Mouse (Mus musculus): Measurements from ENCODE around the gene Mettl7b.

Gene Mettl7b

GRCm38 (mm10) chr10:128918246-128918645 lies 42.5 kb downstream of the Mettl7b start:
- DNase-seq, result peak; percentile 53

GRCm38 (mm10) chr10:128917400-128917799 lies 43.4 kb downstream of the Mettl7b start:
- no peak for DNase-seq

DNA sequence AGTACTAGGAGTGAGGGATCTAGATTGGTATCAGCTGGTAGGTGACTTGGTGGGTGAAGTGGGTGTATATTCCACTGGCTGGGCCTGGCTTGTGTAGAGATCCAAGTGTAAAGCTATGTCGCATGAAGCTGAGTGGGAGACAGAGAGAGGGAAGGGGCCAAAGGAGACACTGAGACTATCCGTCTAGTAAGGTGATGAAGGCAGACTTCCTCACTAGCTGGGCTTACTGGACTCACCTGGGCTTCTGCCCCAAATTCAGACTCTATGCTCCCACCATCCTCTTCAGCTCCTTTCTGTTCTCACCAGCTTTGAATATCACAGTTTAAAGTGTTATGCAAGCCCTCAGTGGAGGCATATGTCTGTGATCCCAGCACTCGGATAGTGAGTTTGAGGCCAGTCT lies 44.1 kb downstream of the Mettl7b start:
- no peak for DNase-seq

GRCm38 (mm10) chr10:128915550-128915949 lies 45.2 kb downstream of the Mettl7b start:
- DNase-seq, result no peak

DNA sequence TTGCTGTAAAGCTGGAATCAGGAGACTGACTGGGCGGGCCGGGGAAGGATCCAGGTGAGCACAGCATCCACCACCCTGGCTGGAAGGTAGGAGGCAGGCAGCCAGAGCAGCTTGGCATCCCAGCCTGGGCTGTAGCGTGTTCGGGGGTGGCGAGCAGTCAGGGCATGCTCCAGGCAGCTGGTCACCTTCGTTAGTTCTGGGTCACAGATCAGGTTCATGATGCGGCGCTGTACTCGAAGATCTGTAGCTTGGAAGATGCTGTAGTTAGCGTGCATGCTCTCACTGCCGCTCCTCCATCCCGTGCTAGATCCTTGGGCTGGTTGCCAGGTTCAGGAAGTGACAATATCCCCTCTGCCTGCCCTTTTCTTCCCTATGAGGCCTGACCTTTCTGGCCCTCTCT lies 47.1 kb downstream of the Mettl7b start:
- DNase-seq, result no peak

GRCm38 (mm10) chr10:128913219-128913618 lies 47.6 kb downstream of the Mettl7b start:
- peak; percentile 93 for DNase-seq

DNA sequence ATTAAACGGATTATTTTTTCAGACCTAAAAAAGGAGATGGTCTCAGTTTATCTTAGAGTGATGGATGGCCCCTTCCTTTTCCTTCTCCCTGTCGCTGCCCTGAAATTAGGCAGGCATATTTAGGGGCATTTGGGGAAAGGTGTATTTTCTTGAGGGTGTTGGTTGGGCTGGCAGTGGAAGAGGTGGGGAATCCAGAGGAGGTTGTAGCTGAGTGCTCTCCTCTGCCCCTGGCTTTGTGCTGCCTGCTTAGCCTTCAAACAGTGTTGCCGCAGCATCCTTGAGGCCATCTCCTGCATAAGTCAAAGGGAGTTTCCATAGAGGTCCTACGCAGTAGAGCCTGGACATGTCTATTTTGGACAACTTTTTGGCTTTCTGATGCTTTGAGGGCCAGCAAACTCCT lies 48.0 kb downstream of the Mettl7b start:
- no peak for DNase-seq

DNA sequence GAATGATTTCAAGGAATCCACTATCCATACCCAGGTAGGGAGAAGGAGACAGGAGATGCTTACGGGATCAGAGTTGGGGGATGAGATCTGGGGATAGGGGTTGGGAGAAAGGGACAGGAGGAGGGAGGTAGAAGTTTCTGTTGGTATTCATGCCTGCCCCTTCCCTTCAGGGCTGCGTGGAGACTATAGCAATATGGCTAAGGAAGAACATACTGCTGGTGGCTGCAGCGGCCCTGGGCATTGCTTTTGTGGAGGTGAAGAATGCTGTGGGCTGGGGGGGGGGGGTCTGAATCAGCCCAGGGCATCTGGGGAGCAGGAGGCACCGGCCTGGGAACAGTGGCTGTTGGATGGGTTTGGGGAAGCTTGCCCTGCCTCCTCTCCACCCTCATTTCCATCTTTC lies 48.5 kb downstream of the Mettl7b start:
- DNase-seq, result no peak

- DNase-seq, result no peak
These were observed 49.4 kb downstream of the Mettl7b start for GRCm38 (mm10) chr10:128911430-128911829.

DNA sequence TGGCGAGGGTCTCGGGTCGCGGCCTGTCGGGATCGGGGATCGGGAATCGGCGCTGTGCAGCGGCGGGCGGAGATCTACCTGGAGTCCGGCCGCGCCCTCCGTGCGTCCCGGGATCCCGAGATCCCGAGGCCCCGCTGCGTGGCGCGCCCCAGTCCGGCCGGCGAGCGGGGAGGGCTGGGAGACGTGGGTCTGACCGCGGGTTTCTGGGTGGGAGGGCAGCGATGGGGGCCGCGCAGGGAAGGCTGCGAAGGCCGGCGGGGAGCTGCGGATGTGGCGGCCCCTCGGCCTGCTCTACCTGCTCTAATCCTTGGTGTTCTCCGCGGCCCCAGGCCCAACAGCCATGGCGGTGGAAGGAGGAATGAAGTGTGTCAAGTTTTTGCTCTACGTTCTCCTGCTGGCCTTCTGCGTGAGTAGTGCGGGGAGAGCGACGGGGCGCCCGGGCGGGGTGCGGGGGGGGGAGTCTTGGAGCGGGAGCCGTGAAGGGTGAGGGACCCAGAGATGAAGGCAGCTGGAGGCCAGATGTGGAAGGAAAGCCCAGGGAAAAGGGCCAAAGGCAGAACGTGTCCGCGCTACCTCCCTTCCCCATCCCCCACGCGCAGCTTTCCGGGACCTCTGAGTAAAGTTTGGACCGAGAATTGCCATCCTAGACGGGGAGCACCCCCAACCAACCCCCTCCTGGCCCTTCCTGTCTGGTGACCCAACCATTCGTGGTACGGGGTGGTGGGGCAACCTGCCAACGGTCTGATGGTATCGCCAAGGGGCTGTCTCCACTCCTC lies 50.5 kb downstream of the Mettl7b start:
- DNase-seq, result peak; percentile 70

GRCm38 (mm10) chr10:128909567-128910028 lies 51.2 kb downstream of the Mettl7b start:
- peak; percentile 94 for DNase-seq

DNA sequence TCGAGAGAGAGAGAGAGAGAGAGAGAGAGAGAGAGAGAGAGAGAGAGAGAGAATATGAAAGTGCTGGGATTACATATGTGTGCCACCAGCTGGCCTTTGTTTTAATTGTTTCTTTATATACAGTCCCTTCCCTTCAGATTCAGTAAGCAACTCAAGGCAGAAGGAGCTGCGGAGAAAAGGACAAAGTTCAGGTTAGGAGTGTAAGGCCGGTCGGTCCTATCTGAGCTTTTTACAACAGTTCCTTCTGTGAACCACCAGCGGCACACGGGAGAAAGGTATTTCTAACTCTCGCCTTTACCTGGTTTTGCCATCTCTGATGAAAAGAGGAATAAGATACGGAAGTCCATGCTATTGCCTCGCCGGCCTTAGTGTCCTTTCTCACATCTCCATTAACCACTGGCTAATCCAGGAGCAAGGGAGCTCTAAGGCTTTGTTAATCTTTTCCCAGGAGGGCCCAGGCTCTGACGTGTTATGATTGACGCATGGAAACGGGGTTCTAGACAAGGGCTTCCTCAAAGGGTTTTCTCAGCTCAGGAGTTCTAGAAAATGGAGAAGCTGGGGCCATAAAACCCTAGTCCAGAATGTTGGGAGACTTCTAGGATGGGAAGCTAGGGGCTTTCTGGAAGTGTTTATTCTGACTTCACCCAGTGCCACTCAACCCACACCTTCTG lies 51.9 kb downstream of the Mettl7b start:
- peak; percentile 72 for DNase-seq

Measured in kidney, postnatal 14 days (tissue).